Mouse (Mus musculus) adrenal gland (tissue): ENCODE results near the gene Sdhc.
"Not testable (repeated sequence)": the region's sequence is repeated elsewhere in the genome, so short reads cannot be mapped to it uniquely, and the experiment has no call there.

ENCODE experiments used
- intact Hi-C: fragments of 180-260 bp; cut with DNase I; formaldehyde crosslinking; loops from one replicate; pipeline ENCODE4 v1.15.1; 2025
- microRNA-seq, 2 experiments: library from miRNA; unstranded; fragments of <30 nt; microRNA quantifications; one replicate each; pipeline ENCODE4; 2019

The Sdhc gene

DNA sequence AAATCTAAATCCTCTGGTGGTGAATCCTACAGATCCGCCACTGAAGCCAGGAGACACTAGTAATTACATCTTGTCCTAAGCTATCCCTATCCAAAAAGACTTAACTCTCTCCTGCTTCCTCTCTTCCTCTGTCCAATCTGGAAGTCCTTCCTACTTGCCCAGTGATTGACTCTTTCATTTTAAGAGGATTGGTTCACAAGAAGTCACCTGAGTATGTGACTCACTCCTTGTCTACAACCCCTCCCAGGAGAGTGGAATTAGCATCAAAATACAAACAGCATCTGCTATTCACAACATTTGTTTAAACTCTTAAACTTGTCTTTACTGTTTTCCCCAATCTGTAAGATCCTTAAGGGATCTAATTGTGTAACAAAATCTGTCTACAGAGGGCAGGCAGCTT, 60.5 kb downstream of the Sdhc start:
- intact Hi-C loops: loop anchor here (10.0 kb wide), 1 partner anchor 185 kb away; no protein-coding TSS in a partner anchor

DNA sequence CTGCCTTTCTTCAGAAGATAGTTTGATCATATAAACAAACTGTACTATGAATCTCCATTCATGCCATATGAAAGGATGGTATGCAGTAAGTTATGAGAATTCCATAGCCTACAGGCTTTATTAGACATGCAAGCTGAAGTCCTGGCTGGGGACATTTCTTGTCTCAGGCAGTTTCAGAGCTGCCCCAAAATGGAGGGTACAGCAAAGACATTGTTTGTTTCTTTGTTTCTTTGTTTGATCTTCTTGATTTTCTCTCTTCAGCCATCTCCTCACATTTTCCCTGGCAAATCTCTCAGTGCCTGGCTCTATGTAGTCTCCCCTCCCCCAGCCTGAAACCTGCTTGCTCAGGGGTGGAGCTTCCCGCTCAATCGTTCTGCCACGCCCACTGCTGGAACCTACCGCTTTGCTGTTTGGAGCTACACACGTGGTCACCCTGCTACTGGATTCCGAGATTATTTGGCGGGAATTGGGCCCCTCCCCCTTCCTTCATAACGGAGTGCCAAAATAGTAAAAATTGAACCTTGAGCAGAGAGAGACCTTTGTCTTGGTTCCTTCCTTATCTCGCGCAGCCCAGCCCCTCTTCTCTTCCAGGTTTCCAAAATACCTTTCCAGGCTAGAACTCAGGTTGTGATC, 62.0 kb downstream of the Sdhc start:
- intact Hi-C loops: not testable (repeated sequence)

- intact Hi-C loops: no loop called here
Observed at GRCm38 (mm10) chr1:171085718-171086117, 64.7 kb downstream of the Sdhc start.

DNA sequence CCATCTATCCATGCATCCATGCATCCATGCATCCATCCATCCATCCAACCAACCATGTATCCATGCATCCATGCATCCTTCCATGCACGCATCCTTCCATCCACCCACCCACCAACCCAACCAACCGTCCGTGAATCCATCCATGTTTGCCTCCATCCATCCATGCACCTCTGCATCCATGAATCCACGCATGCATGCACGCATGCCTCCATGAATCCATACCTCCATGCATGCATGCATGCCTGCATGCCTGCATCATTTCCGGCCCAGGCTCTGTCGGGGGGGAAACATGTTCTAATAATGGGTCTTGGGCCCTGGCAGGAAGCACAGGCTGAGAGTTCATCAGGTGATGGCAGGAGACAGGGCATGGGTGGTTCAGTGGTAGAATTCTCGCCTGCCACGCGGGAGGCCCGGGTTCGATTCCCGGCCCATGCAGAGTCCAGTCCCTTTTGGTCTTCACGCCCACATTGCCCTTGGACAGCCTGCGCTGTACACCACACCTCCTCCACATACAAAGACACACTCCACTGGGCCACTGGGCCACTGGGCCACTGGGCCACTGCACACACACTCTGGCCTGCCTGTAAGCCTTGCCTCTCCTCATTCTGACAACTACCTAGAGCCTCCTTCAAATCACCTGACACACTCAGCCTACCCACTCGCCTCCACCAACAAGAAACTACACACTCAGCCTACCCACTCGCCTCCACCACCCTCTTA, 68.7 kb downstream of the Sdhc start:
- intact Hi-C loops: not testable (repeated sequence)

GRCm38 (mm10) chr1:171079825-171080224, 70.6 kb downstream of the Sdhc start:
- intact Hi-C loops: not testable (repeated sequence)

- intact Hi-C loops: not testable (repeated sequence)
Observed at GRCm38 (mm10) chr1:171079345-171079744, 71.1 kb downstream of the Sdhc start.

GRCm38 (mm10) chr1:171078419-171078818, 72.0 kb downstream of the Sdhc start:
- intact Hi-C loops: not testable (repeated sequence)

DNA sequence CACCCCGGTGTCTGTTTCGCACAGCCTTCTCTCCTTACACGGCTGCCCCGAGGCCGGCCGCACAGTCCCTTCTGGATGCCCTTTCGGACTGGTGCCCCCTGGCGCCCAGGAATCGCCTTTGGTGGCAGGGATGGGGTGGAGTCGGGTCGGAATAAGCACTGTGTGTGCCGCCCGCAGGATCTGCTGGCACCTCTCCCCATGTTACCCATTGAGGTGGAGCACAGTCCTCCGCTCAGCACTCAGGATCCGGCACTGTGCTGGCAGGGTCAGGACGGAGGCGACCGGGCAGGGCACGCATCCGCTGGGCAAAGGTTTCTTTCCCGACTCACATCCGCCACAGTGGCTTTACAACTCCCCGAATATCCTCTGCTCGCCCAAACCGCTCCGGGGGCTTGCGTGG, 72.4 kb downstream of the Sdhc start:
- intact Hi-C loops: not testable (repeated sequence)

- intact Hi-C loops: not testable (repeated sequence)
Observed at GRCm38 (mm10) chr1:171077192-171077591, 73.2 kb downstream of the Sdhc start.

Small RNA genes within 50 kb of the gene (microRNA-seq; reads per million reads assigned to microRNA genes)
- gene Gm27844: 0 reads per million in 2 experiments
